Mouse (Mus musculus) cerebellum, postnatal 14 days (tissue): ENCODE measurements around the gene Rsc1a1.

ENCODE experiments used
- DNase-seq, 2 experiments: peaks; one replicate each; pipeline ENCODE4 v3.0.0; 2021; ENCODE audit warnings: mixed read lengths in 2 of 2

Gene Rsc1a1

DNA sequence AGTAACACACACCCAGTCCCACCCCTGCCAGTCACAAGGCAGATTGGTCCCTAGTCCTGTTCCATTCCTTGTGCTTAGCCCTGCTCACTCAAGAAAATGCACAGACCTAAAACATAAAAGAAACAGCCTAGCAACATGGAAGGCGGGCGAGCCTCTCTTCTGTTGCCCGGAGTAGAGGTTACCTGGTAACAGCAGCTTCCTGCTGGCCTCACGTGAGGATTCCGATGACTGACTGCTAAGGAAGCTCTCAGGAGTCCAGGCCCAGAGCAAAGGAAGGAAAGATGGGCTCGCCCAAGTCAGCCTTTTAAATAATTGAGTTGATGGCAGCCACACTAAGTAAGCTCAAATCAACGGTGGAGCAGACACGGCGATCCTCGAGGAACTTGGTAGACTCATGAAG is 33.5 kb downstream of the Rsc1a1 start:
- DNase-seq = no peak

DNA sequence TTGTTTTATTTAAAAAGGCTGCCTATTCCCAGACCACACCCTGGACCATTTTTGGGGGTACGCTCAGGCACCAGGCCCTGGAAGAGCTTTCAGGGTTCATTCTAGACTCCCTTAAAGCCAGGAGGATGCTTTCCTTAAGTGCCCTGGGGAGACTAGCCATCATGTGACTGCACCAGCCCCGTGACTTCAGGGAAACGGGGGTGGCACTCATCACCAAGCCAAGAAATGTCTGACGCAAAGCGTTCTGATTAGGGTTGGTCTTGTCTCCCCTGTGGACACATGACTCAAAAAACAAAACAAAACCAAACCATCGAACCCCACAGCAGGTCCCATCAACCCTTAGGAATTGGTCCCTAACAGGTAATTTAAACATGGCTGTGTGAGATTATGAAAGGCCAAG is 34.1 kb downstream of the Rsc1a1 start:
- no peak for DNase-seq

DNA sequence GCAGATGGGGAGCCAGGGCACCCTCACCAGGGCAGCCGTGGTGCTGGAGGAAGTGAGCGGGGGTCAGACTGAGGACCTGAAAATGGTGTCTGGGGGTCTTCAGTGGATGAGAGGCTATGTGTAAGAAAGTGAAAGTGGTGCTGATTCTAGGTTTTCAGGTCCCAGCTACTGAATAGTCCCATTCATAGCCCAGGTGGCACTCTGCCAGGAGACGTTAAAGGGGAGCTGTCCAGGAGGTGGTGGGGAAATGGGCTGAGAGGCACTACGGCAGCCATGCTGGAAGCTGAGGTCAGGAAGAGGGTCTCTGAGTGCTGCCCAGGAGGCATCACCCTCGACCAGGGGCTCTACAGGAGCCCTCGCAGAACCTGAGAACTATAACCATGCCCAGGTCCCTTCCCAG is 36.2 kb downstream of the Rsc1a1 start:
- peak in 1 of 2 experiments; percentile 46 for DNase-seq

DNA sequence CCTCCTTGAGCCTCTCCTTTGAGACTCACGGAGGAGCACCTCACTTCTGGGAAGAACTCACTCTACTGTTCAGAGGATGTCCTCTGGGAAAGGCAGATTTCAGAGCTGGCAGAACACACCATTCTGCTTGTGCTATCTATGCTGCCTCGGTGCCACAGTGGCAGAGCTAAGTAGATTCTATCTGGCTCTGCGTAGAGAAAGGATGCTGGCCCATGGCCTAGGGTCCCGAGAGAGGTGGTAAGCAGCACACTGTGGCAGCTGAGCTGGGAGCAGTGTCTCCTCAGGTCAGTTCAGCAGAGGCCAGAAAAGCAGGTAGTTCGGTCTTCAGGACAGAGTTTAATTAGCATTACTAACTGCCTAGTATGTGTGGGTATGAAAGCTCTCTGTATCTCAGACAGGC is 37.1 kb downstream of the Rsc1a1 start:
- DNase-seq = no peak

DNA sequence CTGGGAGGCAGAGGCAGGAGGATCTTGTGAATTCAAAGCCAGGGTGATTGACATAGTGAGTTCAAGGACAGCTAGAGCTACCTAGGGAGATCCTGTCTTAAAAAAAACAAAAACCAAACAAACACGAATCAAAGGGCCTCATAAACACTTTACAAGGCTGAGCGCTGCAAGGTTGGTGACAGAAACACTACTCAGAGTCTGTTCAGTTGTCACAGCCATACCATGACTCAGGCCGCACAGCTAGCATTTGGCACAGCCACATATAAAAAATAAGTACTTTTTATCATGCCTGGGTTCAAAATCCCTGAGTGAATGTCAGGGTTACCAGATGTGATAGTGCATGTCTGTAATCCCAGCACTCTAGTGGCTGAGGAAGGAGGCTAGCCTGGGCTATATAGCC is 38.2 kb downstream of the Rsc1a1 start:
- no peak for DNase-seq

DNA sequence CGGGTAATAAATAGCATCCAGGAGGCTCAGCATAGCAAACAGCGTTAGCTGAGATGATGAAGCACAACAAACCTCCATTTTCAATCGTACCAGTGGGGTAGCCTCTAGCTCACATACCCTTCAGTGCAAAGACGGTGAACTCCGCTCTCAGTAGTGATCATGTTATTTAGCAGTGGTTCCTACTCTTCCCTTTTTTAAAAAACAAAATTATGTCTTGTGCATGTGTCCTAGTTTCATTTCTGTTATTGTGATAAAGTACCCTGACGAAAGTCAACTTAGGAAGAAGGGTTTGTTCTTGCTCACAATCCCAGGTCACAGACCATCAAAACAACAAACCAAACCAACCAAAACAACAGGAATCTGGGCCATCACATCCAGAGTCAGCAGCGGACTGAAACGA is 39.4 kb downstream of the Rsc1a1 start:
- DNase-seq = no peak

DNA sequence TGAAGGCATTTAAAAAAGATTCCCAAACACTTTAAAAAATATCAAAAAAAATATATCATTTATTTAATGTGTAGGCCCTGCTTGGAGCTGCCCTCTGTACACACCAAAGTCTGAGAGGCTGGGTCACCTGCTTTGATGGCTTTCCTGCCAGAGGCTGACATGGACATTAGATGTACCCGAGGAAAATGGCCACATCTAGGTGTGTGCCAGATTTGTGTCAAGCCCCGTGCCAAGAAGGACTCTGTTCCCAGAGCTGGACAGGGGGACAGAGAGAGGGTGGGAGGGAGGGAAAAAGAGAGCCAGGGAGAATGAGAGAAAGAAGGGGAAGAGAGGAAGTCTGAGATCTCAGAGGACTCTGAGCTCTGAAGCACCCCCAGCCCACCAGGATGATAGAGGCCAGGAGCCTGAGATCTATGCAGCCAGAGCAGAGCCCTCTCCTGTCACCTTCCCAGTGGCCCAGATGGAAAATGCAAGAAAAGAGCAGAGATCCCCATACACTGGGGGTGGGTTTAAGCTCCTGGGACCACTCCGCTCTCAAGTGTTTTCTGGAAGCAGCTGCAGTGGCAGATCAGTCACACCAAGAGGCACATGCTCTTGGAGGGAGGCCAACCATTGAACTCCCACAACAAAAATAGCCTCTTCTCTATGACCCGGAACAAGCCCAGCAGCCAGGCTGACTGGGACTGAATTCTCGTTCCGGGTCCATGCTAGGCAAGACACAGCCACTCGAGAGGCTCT is 42.1 kb downstream of the Rsc1a1 start:
- DNase-seq = peak; percentile 80 to 81

DNA sequence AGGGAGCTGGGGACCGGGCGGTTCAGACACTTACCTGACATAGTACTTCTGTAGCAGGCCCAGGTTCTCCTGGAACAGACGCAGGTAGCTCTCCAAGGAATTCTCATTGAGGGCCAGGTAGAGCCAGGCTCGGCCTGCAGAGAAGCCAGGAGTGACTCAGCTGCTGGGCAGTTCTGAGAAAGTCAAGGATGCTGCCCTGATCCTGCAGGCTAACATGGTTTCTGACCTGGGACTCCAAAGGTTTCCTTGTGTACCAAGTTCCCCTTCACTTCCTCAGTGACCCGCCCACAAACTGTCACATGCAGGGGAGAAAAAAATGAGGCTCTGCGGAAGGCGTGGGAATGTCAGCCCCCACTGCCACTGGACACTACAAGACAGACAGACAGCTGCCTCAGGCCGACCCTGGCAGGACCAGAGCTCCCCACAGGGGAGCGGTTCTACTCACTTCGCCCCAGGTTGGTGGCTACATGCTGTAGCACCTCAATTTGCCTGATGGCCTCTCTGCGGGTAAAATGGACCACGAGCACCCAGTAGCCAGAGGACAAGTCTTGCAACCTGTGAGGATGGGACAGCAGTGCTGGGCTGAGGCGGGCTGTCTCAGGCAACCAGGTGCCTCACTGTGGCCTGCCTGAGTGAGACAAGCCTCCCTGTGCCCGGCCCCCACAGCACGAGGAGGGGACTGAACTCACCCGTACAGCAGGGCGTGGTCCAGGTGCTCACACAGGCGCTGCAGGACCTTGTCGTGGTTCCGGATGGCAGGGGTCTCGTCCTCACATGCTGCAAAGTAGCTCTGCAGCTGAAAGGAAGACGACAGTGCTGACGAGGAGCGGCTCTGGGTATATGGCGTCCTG is 43.2 kb downstream of the Rsc1a1 start:
- DNase-seq = peak in 1 of 2 experiments; percentile 29

DNA sequence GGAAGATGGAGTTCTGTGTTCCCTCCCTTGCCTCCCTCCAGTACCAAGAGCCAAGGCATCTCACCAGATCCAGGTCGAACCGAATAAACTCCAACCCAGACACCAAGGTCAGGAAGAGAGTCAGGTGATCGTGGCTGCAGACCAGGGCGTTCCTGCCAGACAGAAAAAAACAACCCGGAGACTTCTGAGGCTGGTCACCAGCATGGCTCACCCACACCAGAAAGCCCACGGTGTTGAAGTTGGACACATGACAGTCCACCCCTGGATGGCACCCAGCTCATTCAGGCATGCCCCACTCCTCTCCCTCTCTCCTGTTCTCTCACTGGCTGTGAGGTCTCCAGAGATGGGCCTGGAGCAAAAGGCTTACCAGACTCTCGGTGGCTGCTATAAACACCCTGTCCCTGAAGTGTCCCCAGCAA is 44.0 kb downstream of the Rsc1a1 start:
- DNase-seq = peak in 1 of 2 experiments; percentile 49

DNA sequence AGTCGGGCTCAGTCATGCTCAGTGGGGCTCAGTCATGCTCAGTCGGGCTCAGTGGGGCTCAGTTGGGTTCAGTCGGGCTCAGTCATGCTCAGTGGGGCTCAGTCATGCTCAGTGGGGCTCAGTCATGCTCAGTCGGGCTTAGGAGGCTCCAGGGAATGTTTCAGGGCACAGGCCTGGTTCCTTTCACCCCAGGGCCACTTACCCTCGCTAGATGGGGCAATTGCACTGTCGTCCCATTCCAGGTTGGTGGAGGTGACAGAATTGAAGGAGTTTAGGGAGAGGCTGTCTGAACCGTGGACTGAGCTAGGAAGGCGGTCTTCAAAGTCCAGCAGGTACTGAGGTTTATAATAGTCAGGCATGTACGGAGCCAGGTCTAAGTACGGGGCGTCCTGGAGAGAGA is 45.9 kb downstream of the Rsc1a1 start:
- no peak for DNase-seq

DNA sequence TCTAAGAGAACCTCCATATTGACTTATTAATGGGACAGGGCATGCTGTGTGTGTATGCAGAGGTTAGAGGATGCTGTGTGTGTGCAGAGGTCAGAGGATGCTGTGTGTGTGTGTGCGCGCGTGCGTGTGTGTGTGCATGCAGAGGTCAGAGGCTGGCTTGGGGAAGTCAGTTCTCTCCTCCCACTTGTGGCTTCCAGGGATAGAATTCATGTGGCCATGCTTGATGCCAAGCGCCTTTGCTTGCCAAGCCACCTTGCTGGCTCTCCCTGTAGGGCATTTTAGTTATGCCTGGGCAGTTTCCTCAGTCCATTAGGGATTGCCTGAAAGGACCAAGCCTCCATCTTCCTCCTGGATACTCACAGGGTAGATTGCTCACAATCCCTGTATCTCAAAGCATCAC is 48.7 kb downstream of the Rsc1a1 start:
- DNase-seq = peak in 1 of 2 experiments; percentile 54

DNA sequence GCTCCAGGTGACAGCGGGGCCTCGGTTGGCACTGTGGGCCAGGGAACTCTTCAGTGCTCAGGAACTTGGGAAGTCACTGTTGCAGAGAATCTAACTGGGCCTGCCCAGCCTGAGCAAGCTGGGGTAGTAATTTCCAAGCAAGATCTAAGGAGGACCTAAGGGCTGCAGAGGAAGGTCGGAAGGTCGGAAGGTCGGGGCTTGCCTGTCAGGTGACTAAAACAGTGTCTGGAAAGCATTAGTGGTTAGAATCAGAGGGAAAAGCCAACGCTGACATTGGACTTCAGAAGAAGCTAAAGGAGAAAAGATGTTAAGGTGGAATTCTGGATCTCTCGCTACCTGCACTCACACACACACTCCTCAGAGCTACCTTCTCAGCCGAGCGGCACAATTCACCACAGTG is 49.4 kb downstream of the Rsc1a1 start:
- DNase-seq = no peak
